Mouse (Mus musculus): ENCODE measurements around the gene Rad23a. TPM values are rescaled to one million over a fixed set of nuclear protein-coding genes. Genes with fewer than 3 reads are reported as not detected.

Gene Rad23a
- total RNA-seq, 2 experiments from 2014 or later = 77.9 to 78.8 TPM

GRCm38 (mm10) chr8:84793134-84793533 is 47.3 kb downstream of the Rad23a start:
- no peak for DNase-seq (ENCODE audit: low spot score in 2 of 2)
- intact Hi-C loops (cut with DNase I) = no loop called here

DNA sequence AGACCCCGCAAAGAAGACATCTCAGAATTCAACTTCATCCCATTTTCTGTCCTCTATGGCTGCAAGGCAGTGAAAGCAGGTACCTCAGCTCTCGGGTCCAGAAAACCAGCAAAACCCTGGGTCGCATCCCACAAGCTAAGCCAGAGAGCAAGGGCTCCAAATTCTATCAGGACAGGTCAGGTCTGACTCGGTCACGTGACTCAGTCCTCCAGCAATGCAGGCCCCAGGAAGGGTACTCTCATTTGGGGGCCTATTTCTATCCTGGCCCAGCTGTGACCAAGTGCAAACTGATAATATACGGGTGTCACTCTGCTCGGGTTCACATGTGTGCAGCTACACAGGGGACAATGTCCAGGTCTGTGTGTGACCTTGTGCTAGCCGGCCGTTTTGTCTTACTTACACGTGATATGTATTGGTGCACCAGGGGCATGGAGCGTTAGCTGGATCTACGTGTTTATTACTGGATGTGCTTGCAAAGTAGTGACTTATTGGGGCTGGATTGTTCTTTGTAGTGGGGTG is 48.0 kb downstream of the Rad23a start:
- DNase-seq (ENCODE audit: low spot score in 2 of 2) = no peak
- intact Hi-C loops (cut with DNase I) = no loop called here

- DNase-seq (ENCODE audit: low spot score in 2 of 2) = no peak
- intact Hi-C loops (cut with DNase I) = no loop called here
Observed at GRCm38 (mm10) chr8:84790537-84790936, 49.9 kb downstream of the Rad23a start.

- intact Hi-C loops (cut with DNase I) = no loop called here
- no peak for DNase-seq (ENCODE audit: low spot score in 2 of 2)
Observed at GRCm38 (mm10) chr8:84789855-84790486, 50.5 kb downstream of the Rad23a start.

- intact Hi-C loops (cut with DNase I) = no loop called here
Observed at GRCm38 (mm10) chr8:84789345-84789744, 51.1 kb downstream of the Rad23a start.

DNA sequence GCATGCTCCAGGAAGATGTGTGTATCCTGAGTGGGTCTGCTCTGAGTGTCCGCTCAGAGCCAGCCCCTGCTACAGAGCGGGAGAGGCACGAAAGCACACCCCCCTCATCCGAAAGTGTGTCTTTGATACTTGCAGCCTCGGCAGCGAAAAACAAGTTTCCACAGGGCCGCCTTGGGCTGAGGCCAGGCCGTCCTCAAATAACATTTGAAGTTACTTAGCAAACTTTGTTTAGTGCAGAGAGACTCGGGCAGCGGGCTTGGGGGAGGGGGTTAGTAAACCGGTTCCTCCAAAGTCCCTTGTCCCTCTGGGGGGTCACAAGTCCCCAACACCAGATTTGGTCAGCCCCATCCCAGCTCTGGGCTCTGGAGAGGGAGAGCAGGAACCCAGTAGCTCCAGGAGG is 51.6 kb downstream of the Rad23a start:
- no peak for DNase-seq (ENCODE audit: low spot score in 2 of 2)
- intact Hi-C loops (cut with DNase I) = no loop called here

More at GRCm38 (mm10) chr8:84789345-84789744, 51.1 kb downstream of the Rad23a start:
- DNase-seq (ENCODE audit: low spot score in 2 of 2) = no peak

DNA sequence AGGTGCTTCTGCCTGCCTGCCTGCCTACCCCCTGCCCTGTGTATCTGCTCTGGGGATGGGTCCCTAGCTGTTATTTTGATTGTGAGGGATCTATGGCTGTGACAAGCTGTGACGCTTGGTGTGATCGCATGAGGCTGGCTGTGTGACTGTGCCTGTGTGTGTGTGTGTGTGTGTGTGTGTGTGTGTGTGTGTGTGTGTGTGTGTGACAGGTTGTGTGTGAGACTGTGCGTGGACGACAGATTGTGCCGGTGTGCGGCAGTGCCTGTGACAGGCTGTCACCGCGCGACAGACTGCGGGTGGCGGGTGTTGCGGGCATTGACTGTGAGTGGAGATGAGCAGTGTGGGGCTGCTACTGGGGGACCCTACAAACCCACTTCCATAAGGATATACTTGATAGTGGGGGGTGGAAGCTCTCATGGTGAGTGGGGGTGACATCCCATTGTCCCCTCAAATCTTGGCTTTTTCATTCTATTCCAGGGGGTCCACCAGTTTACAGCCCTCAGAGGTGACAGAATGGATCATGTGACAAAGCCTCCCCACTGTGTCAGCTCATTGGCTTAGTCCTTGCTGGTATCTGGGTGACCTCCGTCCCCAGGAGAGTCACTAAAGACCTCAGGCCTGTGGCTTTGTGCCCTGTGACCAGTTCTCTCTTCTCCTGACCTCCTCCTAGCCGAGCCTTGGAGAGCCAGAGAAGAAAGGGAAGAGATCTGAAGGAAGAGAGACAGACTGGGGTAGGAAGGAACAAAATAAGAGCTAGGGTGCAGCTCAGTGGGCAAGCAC is 52.8 kb downstream of the Rad23a start:
- no peak for DNase-seq (ENCODE audit: low spot score in 2 of 2)

GRCm38 (mm10) chr8:84786801-84787467 is 53.5 kb downstream of the Rad23a start:
- intact Hi-C loops (cut with DNase I) = no loop called here
- no peak for DNase-seq (ENCODE audit: low spot score in 2 of 2)

More for the DNA sequence above, 52.8 kb downstream of the Rad23a start:
- intact Hi-C loops (cut with DNase I) = no loop called here

- intact Hi-C loops (cut with DNase I) = no loop called here
- no peak for DNase-seq (ENCODE audit: low spot score in 2 of 2)
Observed at GRCm38 (mm10) chr8:84785756-84786677, 54.4 kb downstream of the Rad23a start.

DNA sequence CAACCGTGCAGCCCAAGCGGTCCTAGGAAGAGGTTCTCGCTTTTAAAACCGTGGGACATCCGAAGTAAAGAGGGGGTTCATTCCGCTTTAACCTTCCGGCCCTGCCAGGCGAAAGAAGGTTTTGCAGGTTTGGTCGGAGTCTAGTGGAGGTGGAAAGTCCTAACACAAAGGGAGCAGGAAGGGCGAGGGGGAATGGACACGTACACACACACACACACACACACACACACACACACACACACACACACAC is 55.0 kb downstream of the Rad23a start:
- DNase-seq (ENCODE audit: low spot score in 2 of 2) = no peak
- intact Hi-C loops (cut with DNase I) = no loop called here

- DNase-seq (ENCODE audit: low spot score in 2 of 2) = no peak
- intact Hi-C loops (cut with DNase I) = no loop called here
Observed at GRCm38 (mm10) chr8:84784681-84785505, 55.6 kb downstream of the Rad23a start.

Small RNAs within 50 kb of the gene (microRNA-seq; reads per million reads assigned to microRNA genes)
- gene Mir7069 = 7.9 reads per million, percentile 25 among the genes with 10 or more reads in this experiment

Other genes with a start within 250 kb of the Rad23a start
- gene Ier2, start 177.8 kb downstream of the Rad23a start, total RNA-seq (2021) = 10 to 100 TPM in 1 of 2 experiments, 1 to 10 TPM in 1; 5.6 to 27.6 TPM
- 100 to 1,000 TPM in 1 of 2 experiments, 10 to 100 TPM in 1; 84.5 to 124 TPM for gene Trmt1, start 154.4 kb downstream of the Rad23a start, total RNA-seq (2021)
- gene Nacc1, start 152.8 kb downstream of the Rad23a start, total RNA-seq (2021) = 10 to 100 TPM; 94.2 to 99.7 TPM
- gene Lyl1, start 139.2 kb downstream of the Rad23a start, total RNA-seq (2021) = 1 to 10 TPM; 2.4 to 3.4 TPM
- gene G430095P16Rik, start 117.7 kb downstream of the Rad23a start, total RNA-seq (2021) = not detected
- gene Nfix, start 40.3 kb downstream of the Rad23a start, total RNA-seq (2021) = 100 to 1,000 TPM; 303 to 353 TPM
- gene Dand5, start 17.8 kb downstream of the Rad23a start, total RNA-seq (2021) = 10 to 100 TPM; 10.3 to 10.9 TPM
- 10 to 100 TPM; 26.3 to 26.9 TPM for gene Gadd45gip1, start 9.1 kb downstream of the Rad23a start, total RNA-seq (2021)
- 100 to 1,000 TPM; 435 to 511 TPM for gene Calr, start 6.3 kb upstream of the Rad23a start, total RNA-seq (2021)
- 10 to 100 TPM; 46.2 to 47.8 TPM for gene Farsa, start 16.3 kb upstream of the Rad23a start, total RNA-seq (2021)
- gene Syce2, start 31.4 kb upstream of the Rad23a start, total RNA-seq (2021) = 1 to 10 TPM; 8.3 TPM
- 10 to 100 TPM; 29.6 to 42.4 TPM for gene Gcdh, start 53.3 kb upstream of the Rad23a start, total RNA-seq (2021)
- not detected for gene Klf1, start 61.3 kb upstream of the Rad23a start, total RNA-seq (2021)
- gene Dnase2a, start 67.9 kb upstream of the Rad23a start, total RNA-seq (2021) = 1 to 10 TPM; 3.1 to 4.1 TPM
- 10 to 100 TPM; 85.9 to 94.2 TPM for gene Mast1, start 96.7 kb upstream of the Rad23a start, total RNA-seq (2021)
- gene Rtbdn, start 106.3 kb upstream of the Rad23a start, total RNA-seq (2021) = 1 to 10 TPM in 1 of 2 experiments, under 1 TPM in 1; 0.84 to 1.7 TPM
- 1 to 10 TPM in 1 of 2 experiments, not detected in 1; 1.6 TPM for gene Gm49661, start 128.8 kb upstream of the Rad23a start, total RNA-seq (2021)
- 100 to 1,000 TPM; 324 to 340 TPM for gene Prdx2, start 128.9 kb upstream of the Rad23a start, total RNA-seq (2021)
- 10 to 100 TPM; 41.2 to 55.4 TPM for gene Rnaseh2a, start 129.1 kb upstream of the Rad23a start, total RNA-seq (2021)
- gene Junb, start 138.1 kb upstream of the Rad23a start, total RNA-seq (2021) = 100 to 1,000 TPM in 1 of 2 experiments, 10 to 100 TPM in 1; 43.2 to 133 TPM
- gene Hook2, start 149.9 kb upstream of the Rad23a start, total RNA-seq (2021) = 10 to 100 TPM in 1 of 2 experiments, 1 to 10 TPM in 1; 8.2 to 10.0 TPM
- gene Best2, start 173.9 kb upstream of the Rad23a start, total RNA-seq (2021) = not detected
- gene Asna1, start 184.6 kb upstream of the Rad23a start, total RNA-seq (2021) = 100 to 1,000 TPM; 119 to 143 TPM
- 100 to 1,000 TPM; 124 to 132 TPM for gene Trir, start 186.2 kb upstream of the Rad23a start, total RNA-seq (2021)
- gene Tnpo2, start 196.2 kb upstream of the Rad23a start, total RNA-seq (2021) = 100 to 1,000 TPM; 160 to 169 TPM
- 10 to 100 TPM; 21.7 to 22.8 TPM for gene Fbxw9, start 219.4 kb upstream of the Rad23a start, total RNA-seq (2021)
- not detected for gene Gm5741, start 227.3 kb upstream of the Rad23a start, total RNA-seq (2021)
- 10 to 100 TPM; 64.4 to 68.5 TPM for gene Dhps, start 231.1 kb upstream of the Rad23a start, total RNA-seq (2021)
- 10 to 100 TPM; 48.2 to 54.8 TPM for gene Wdr83os, start 240.1 kb upstream of the Rad23a start, total RNA-seq (2021)
- 10 to 100 TPM; 26.0 to 28.9 TPM for gene Wdr83, start 240.6 kb upstream of the Rad23a start, total RNA-seq (2021)
- gene Man2b1, start 242.6 kb upstream of the Rad23a start, total RNA-seq (2021) = 10 to 100 TPM; 36.6 to 38.2 TPM